Mouse (Mus musculus): ENCODE measurements around the gene Coq4. TPM values are rescaled to one million over a fixed set of nuclear protein-coding genes. Genes with fewer than 3 reads are reported as not detected.

The Coq4 gene
- polyA plus RNA-seq (2016; fragmentation: Nextera tagmentation; extraction: Ambion mirVana) = 26.6 and 29.6 TPM in 2 replicates

- peak within 1 kb of the TSS; percentile 79 for H3K4me2 ChIP-seq
- H3K36me3 ChIP-seq (replicated peaks) = peaks cover 61% of the 10 kb centered on the region
- peaks cover 17% of the 10 kb centered on the region for H3K4me1 ChIP-seq
- H3K9ac ChIP-seq = peak within 1 kb of the TSS; percentile 75
- H3K27me3 ChIP-seq = no peaks in the 10 kb centered on the region
- ATAC-seq (ENCODE audit: low FRiP score) = peak; percentile 91
- H3K9me3 ChIP-seq = no peaks in the 10 kb centered on the region
- H3K4me3 ChIP-seq (replicated peaks) = peak within 1 kb of the TSS; percentile 78
- H3K27ac ChIP-seq = peak within 1 kb of the TSS; percentile 75
- WGBS = 2% methylated on average over 31 of the region's 31 CpGs
Observed at GRCm38 (mm10) chr2:29787104-29787917, at the start of gene Coq4. Coq4 (plus strand) TSS chr2:29787493.

- Histone ChIP-seq H3K27me3 (0 out of 2 replicates have a peak, but pooled peaks cover 5% of the 10 kb centered on the region), H3K4me1 (no peaks in the 10 kb centered on the region), H3K4me3 (replicated peaks) (no peak overlapping the region), H3K9ac (no peak overlapping the region), H3K4me2 (no peak overlapping the region), H3K27ac (no peak overlapping the region), H3K36me3 (replicated peaks) (peaks cover 66% of the 10 kb centered on the region), H3K9me3 (no peaks in the 10 kb centered on the region)
- 77% methylated on average over 4 of the region's 4 CpGs for WGBS
- ATAC-seq (ENCODE audit: low FRiP score) = no peak
Observed at GRCm38 (mm10) chr2:29738799-29739198, 48.5 kb upstream of the Coq4 start.

GRCm38 (mm10) chr2:29739368-29739767 lies 47.9 kb upstream of the Coq4 start:
- Histone ChIP-seq H3K4me2 (no peak overlapping the region), H3K9me3 (no peaks in the 10 kb centered on the region), H3K27me3 (0 out of 2 replicates have a peak, but pooled peaks cover 5% of the 10 kb centered on the region), H3K27ac (no peak overlapping the region), H3K9ac (no peak overlapping the region), H3K4me3 (replicated peaks) (no peak overlapping the region), H3K36me3 (replicated peaks) (peaks cover 60% of the 10 kb centered on the region), H3K4me1 (no peaks in the 10 kb centered on the region)
- ATAC-seq (ENCODE audit: low FRiP score) = no peak
- WGBS = 87% methylated on average over 5 of the region's 5 CpGs

GRCm38 (mm10) chr2:29741207-29741606 lies 46.1 kb upstream of the Coq4 start:
- no peak overlapping the region for H3K27ac ChIP-seq
- H3K27me3 ChIP-seq = peaks cover 22% of the 10 kb centered on the region
- no peaks in the 10 kb centered on the region for H3K9me3 ChIP-seq
- no peaks in the 10 kb centered on the region for H3K4me1 ChIP-seq
- peaks cover 42% of the 10 kb centered on the region for H3K36me3 ChIP-seq (replicated peaks)
- ATAC-seq (ENCODE audit: low FRiP score) = no peak
- no peak overlapping the region for H3K9ac ChIP-seq
- whole genome bisulfite sequencing = 95% methylated on average over 6 of the region's 6 CpGs
- H3K4me3 ChIP-seq (replicated peaks) = no peak overlapping the region
- H3K4me2 ChIP-seq = no peak overlapping the region

GRCm38 (mm10) chr2:29744256-29744655 lies 43.0 kb upstream of the Coq4 start:
- WGBS = 91% methylated on average over 6 of the region's 6 CpGs
- no peak for ATAC-seq (ENCODE audit: low FRiP score)
- Histone ChIP-seq H3K4me2 (no peak overlapping the region), H3K9ac (no peak overlapping the region), H3K9me3 (no peaks in the 10 kb centered on the region), H3K27me3 (peaks cover 52% of the 10 kb centered on the region), H3K4me3 (replicated peaks) (no peak overlapping the region), H3K27ac (no peak overlapping the region), H3K36me3 (replicated peaks) (peaks cover 13% of the 10 kb centered on the region), H3K4me1 (peaks cover 7% of the 10 kb centered on the region)

- ATAC-seq (ENCODE audit: low FRiP score) = no peak
- WGBS = 3% methylated on average over 46 of the region's 50 CpGs
- H3K9ac ChIP-seq = peak overlapping the region; percentile 44
- peaks cover 81% of the 10 kb centered on the region for H3K27me3 ChIP-seq
- no peaks in the 10 kb centered on the region for H3K36me3 ChIP-seq (replicated peaks)
- no peak overlapping the region for H3K27ac ChIP-seq
- H3K9me3 ChIP-seq = 0 out of 2 replicates have a peak, but pooled peaks cover under 1% of the 10 kb centered on the region
- H3K4me1 ChIP-seq = peaks cover 23% of the 10 kb centered on the region
- H3K4me2 ChIP-seq = peak overlapping the region; percentile 56
- H3K4me3 ChIP-seq (replicated peaks) = peak overlapping the region; percentile 39
Observed at GRCm38 (mm10) chr2:29747188-29747782, 40.0 kb upstream of the Coq4 start.

- no peak for ATAC-seq (ENCODE audit: low FRiP score)
- H3K4me2 ChIP-seq = 0 out of 2 replicates have a peak overlapping the region, but pooled peaks have one; percentile 56
- 67% methylated on average over 5 of the region's 5 CpGs for WGBS
- no peak overlapping the region for H3K27ac ChIP-seq
- H3K27me3 ChIP-seq = peaks cover 87% of the 10 kb centered on the region
- peaks cover 23% of the 10 kb centered on the region for H3K4me1 ChIP-seq
- 0 out of 2 replicates have a peak, but pooled peaks cover 2% of the 10 kb centered on the region for H3K9me3 ChIP-seq
- H3K4me3 ChIP-seq (replicated peaks) = no peak overlapping the region
- no peak overlapping the region for H3K9ac ChIP-seq
- no peaks in the 10 kb centered on the region for H3K36me3 ChIP-seq (replicated peaks)
Observed at GRCm38 (mm10) chr2:29747852-29748251, 39.4 kb upstream of the Coq4 start.

GRCm38 (mm10) chr2:29748499-29748898 lies 38.8 kb upstream of the Coq4 start:
- Histone ChIP-seq H3K4me3 (replicated peaks) (no peak overlapping the region), H3K27ac (no peak overlapping the region), H3K9ac (no peak overlapping the region), H3K4me1 (peaks cover 23% of the 10 kb centered on the region), H3K36me3 (replicated peaks) (no peaks in the 10 kb centered on the region), H3K4me2 (no peak overlapping the region), H3K9me3 (0 out of 2 replicates have a peak, but pooled peaks cover 2% of the 10 kb centered on the region), H3K27me3 (peaks cover 89% of the 10 kb centered on the region)
- WGBS = 85% methylated on average over 4 of the region's 4 CpGs
- ATAC-seq (ENCODE audit: low FRiP score) = no peak

GRCm38 (mm10) chr2:29751497-29751896 lies 35.8 kb upstream of the Coq4 start, which contains the start of gene Gm13420:
Gm13420 (minus strand) TSS chr2:29751685.
- Histone ChIP-seq H3K27ac (no peak within 1 kb of the TSS), H3K4me2 (peak within 1 kb of the TSS; percentile 9; the same call in 1 of the 2 replicates), H3K9me3 (0 out of 2 replicates have a peak, but pooled peaks cover 2% of the 10 kb centered on the region), H3K36me3 (replicated peaks) (no peaks in the 10 kb centered on the region), H3K4me1 (peaks cover 23% of the 10 kb centered on the region), H3K27me3 (peaks cover 73% of the 10 kb centered on the region), H3K9ac (no peak within 1 kb of the TSS), H3K4me3 (replicated peaks) (peak within 1 kb of the TSS; percentile 17)
- no peak for ATAC-seq (ENCODE audit: low FRiP score)
- 7% methylated on average over 28 of the region's 28 CpGs for WGBS

- H3K9me3 ChIP-seq = 0 out of 2 replicates have a peak, but pooled peaks cover 2% of the 10 kb centered on the region
- no peak overlapping the region for H3K4me3 ChIP-seq (replicated peaks)
- peaks cover 18% of the 10 kb centered on the region for H3K4me1 ChIP-seq
- H3K27ac ChIP-seq = no peak overlapping the region
- H3K4me2 ChIP-seq = no peak overlapping the region
- no peak overlapping the region for H3K9ac ChIP-seq
- no peaks in the 10 kb centered on the region for H3K36me3 ChIP-seq (replicated peaks)
- peaks cover 68% of the 10 kb centered on the region for H3K27me3 ChIP-seq
- WGBS = 86% methylated on average over 5 of the region's 5 CpGs
- ATAC-seq (ENCODE audit: low FRiP score) = no peak
Observed at GRCm38 (mm10) chr2:29752397-29752796, 34.9 kb upstream of the Coq4 start.

GRCm38 (mm10) chr2:29755693-29756092 lies 31.6 kb upstream of the Coq4 start:
- Histone ChIP-seq H3K4me3 (replicated peaks) (no peak overlapping the region), H3K27ac (no peak overlapping the region), H3K27me3 (peaks cover 36% of the 10 kb centered on the region), H3K4me1 (peaks cover 11% of the 10 kb centered on the region), H3K36me3 (replicated peaks) (no peaks in the 10 kb centered on the region), H3K9ac (no peak overlapping the region), H3K9me3 (0 out of 2 replicates have a peak, but pooled peaks cover 2% of the 10 kb centered on the region), H3K4me2 (no peak overlapping the region)
- ATAC-seq (ENCODE audit: low FRiP score) = no peak

GRCm38 (mm10) chr2:29764831-29765230 lies 22.5 kb upstream of the Coq4 start:
- no peaks in the 10 kb centered on the region for H3K9me3 ChIP-seq
- H3K36me3 ChIP-seq (replicated peaks) = no peaks in the 10 kb centered on the region
- ATAC-seq (ENCODE audit: low FRiP score) = no peak; the same call in 1 of the 2 replicates
- no peak overlapping the region for H3K27ac ChIP-seq
- no peak overlapping the region for H3K9ac ChIP-seq
- WGBS = 0% methylated on average over 1 of the region's 1 CpGs
- H3K4me3 ChIP-seq (replicated peaks) = no peak overlapping the region
- no peak overlapping the region for H3K4me2 ChIP-seq
- H3K4me1 ChIP-seq = no peaks in the 10 kb centered on the region
- H3K27me3 ChIP-seq = peaks cover 7% of the 10 kb centered on the region; the same call in 1 of the 2 replicates
